Mouse (Mus musculus) limb, embryonic 14.5 days (tissue): ENCODE measurements around the gene Pigm. TPM values are rescaled to one million over a fixed set of nuclear protein-coding genes. Genes with fewer than 3 reads are reported as not detected.

Experiments used
- ATAC-seq: fragments of 200-750 bp; cut with Nextera tagmentation; 2 replicates; pipeline ENCODE4 v1.8.0; 2017; ENCODE audit warnings: low read depth, moderate number of reproducible peaks, moderate TSS enrichment; ENCODE audit not compliant: low FRiP score
- DNase-seq: peaks from one replicate; pipeline ENCODE4 v3.0.0-alpha.2; 2015; ENCODE audit warnings: low spot score
- H3K27ac ChIP-seq: fragments of 300-500 bp; sonication (generic); replicated peaks from 2 replicates; pipeline ENCODE4 v1.5.1; 2014; ENCODE audit warnings: low read depth, mild to moderate bottlenecking, low read length, moderate library complexity, mixed read lengths
- H3K27me3 ChIP-seq: fragments of 300-500 bp; sonication (generic); 2 replicates; pipeline ENCODE4 v1.6.1; 2014; ENCODE audit warnings: low read length, mixed read lengths; ENCODE audit not compliant: control insufficient read depth, insufficient read depth
- H3K36me3 ChIP-seq: fragments of 300-500 bp; sonication (generic); 2 replicates; pipeline ENCODE4 v1.6.1; 2014; ENCODE audit warnings: mild to moderate bottlenecking, low read length, moderate library complexity, mixed read lengths; ENCODE audit not compliant: control insufficient read depth, insufficient read depth
- H3K4me1 ChIP-seq: fragments of 300-500 bp; sonication (generic); 2 replicates; pipeline ENCODE4 v1.6.1; 2014; ENCODE audit warnings: antibody characterized with exemption, low read length, mixed read lengths; ENCODE audit not compliant: control insufficient read depth, insufficient read depth
- H3K4me2 ChIP-seq: fragments of 300-500 bp; sonication (generic); replicated peaks from 2 replicates; pipeline ENCODE4 v1.6.1; 2014; ENCODE audit warnings: low read depth, mild to moderate bottlenecking, low read length, moderate library complexity; ENCODE audit not compliant: severe bottlenecking
- H3K4me3 ChIP-seq: fragments of 300-500 bp; sonication (generic); replicated peaks from 2 replicates; pipeline ENCODE4 v1.5.1; 2014; ENCODE audit warnings: low read length
- H3K9ac ChIP-seq: fragments of 300-500 bp; sonication (generic); 2 replicates; pipeline ENCODE4 v1.6.1; 2014; ENCODE audit warnings: mild to moderate bottlenecking, low read depth, low read length, moderate library complexity; ENCODE audit not compliant: severe bottlenecking
- H3K9me3 ChIP-seq: fragments of 300-500 bp; sonication (generic); 2 replicates; pipeline ENCODE4 v1.6.1; 2016; ENCODE audit warnings: low read length; ENCODE audit not compliant: control insufficient read depth
- POLR2A ChIP-seq: fragments of 200-500 bp; IDR thresholded peaks from 2 replicates; pipeline ENCODE4 v1.8.0; 2012; ENCODE audit warnings: inconsistent platforms, mild to moderate bottlenecking, moderate library complexity, borderline replicate concordance; ENCODE audit not compliant: insufficient read depth, insufficient read length; ENCODE audit errors: extremely low read depth
- WGBS: fragments of 180-500 bp; shearing (Covaris S2); extraction: QIAGEN DNeasy Blood & Tissue Kit; methylation state at CpG from one replicate; pipeline ENCODE4 v1.1.7; 2014; 5-methylcytosine and 5-hydroxymethylcytosine counted together
- polyA plus RNA-seq, 2 experiments: library from polyadenylated mRNA; depleted of rRNA in 1 of 2; stranded (reverse) in 1 of 2; unstranded in 1 of 2; fragments of >200 nt; fragmentation: Nextera tagmentation in 1 of 2; extraction: Ambion mirVana in 1 of 2; gene quantifications; 2 replicates each; pipeline versions ENCODE4 v1.2.1 to v1.2.3; 2012 to 2014

Pigm gene
- polyA plus RNA-seq, 2 experiments = 6.7 to 9.6 TPM

DNA sequence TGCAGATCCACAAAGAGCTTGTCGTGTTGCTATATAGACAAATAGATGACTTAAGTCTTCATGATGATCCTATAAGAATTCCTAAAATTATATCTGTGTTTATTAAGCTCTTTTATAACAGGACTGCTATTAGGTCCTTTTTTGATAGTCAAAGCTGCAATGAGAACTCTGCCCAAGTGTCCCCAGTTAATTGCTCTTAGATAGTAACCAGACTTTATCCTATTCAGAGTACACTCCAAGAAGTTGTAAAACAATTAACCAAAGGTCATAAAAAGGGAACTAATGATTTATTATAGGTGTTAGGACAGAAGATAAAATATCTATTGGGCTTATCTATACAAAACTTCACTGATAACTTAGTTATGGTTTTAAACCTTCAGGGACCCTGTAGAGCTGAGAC, 5.7 kb downstream of the Pigm start:
- peaks cover 11% of the 10 kb centered on the region for H3K4me1 ChIP-seq
- no peak for TF ChIP-seq POLR2A
- peaks cover 17% of the 10 kb centered on the region for H3K36me3 ChIP-seq
- H3K4me2 ChIP-seq = no peak overlapping the region
- ATAC-seq (no peak), DNase-seq (no peak)
- no peaks in the 10 kb centered on the region for H3K9me3 ChIP-seq
- H3K27ac ChIP-seq = no peak overlapping the region
- H3K9ac ChIP-seq = no peak overlapping the region
- no peaks in the 10 kb centered on the region for H3K27me3 ChIP-seq
- 97% methylated on average over 1 of the region's 1 CpGs for WGBS
- no peak overlapping the region for H3K4me3 ChIP-seq

DNA sequence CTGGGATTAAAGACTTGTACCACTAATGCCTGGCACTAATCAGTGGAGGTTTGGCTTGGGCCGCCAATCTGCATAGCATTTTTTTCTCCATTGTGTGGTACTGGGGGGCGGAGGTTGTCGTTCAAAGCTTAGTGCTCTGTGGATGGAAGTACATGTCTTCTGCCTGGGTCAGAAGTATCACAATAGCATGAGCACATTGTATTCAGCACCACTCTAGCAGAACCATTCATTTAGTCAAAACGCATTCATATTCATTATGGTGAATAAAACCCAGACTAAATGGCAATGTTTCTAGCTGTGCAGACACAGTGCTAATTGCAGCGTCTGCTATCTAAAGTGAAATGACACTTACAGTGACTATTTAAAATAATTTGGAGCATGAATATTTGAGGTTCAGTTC, 10.9 kb downstream of the Pigm start:
- no peak overlapping the region for H3K4me2 ChIP-seq
- WGBS = 81% methylated on average over 5 of the region's 5 CpGs
- H3K27me3 ChIP-seq = peaks cover 8% of the 10 kb centered on the region; the same call in 1 of the 2 replicates
- no peaks in the 10 kb centered on the region for H3K9me3 ChIP-seq
- H3K4me3 ChIP-seq = no peak overlapping the region
- ATAC-seq = no peak
- H3K36me3 ChIP-seq = no peaks in the 10 kb centered on the region
- TF ChIP-seq POLR2A = no peak
- no peak for DNase-seq
- peaks cover 6% of the 10 kb centered on the region; the same call in 1 of the 2 replicates for H3K4me1 ChIP-seq
- no peak overlapping the region for H3K9ac ChIP-seq
- H3K27ac ChIP-seq = no peak overlapping the region

GRCm38 (mm10) chr1:172390769-172391168, 14.4 kb downstream of the Pigm start:
- no peak for ATAC-seq
- Histone ChIP-seq H3K4me3 (no peak overlapping the region), H3K9me3 (no peaks in the 10 kb centered on the region), H3K9ac (no peak overlapping the region), H3K36me3 (no peaks in the 10 kb centered on the region), H3K4me2 (no peak overlapping the region), H3K4me1 (peaks cover 6% of the 10 kb centered on the region; the same call in 1 of the 2 replicates), H3K27ac (no peak overlapping the region), H3K27me3 (peaks cover 9% of the 10 kb centered on the region; the same call in 1 of the 2 replicates)
- TF ChIP-seq POLR2A = no peak
- DNase-seq = no peak
- WGBS = 73% methylated on average over 1 of the region's 1 CpGs

DNA sequence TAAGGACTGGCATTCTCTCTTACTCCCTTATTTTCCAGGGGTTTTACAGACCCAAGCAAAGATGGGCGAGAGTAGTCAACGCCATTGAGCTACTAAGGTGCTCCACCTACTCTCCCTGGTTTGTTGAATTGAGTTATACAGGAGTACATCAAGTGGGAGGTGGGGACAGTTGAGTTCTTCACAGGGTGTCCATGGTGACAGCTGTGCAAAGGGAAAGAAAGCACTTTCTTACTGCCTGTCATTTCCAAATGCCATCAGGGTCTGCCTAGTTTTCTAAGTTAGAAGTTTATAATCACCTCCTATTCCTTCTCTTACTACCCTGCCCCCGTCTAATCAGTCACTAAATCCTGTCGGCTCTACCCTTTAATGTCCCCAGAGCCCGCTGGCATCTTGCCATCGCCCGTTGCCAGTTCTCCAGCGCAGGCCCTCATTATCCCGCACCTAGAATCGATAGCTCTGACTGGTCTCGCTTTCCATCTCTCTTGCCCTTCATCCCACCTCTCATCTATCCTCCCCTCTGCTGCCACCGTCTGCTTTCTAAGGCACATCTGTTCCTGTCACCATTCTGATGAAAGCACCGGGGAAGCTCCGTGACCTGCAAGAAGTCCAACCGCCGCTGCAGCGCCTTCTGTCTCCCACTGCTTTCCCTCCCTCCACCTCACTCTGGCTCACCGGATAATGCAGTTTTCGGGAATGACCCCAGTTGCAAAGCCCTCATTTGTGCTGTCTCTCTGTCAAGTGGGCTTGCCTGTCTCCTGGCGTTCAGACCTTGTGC, 15.6 kb downstream of the Pigm start:
- no peak for TF ChIP-seq POLR2A
- Histone ChIP-seq H3K27me3 (peaks cover 9% of the 10 kb centered on the region; the same call in 1 of the 2 replicates), H3K4me2 (peak overlapping the region; percentile 36), H3K9me3 (no peaks in the 10 kb centered on the region), H3K36me3 (no peaks in the 10 kb centered on the region), H3K9ac (peak overlapping the region; percentile 40; the same call in 1 of the 2 replicates), H3K27ac (no peak overlapping the region), H3K4me1 (peaks cover 6% of the 10 kb centered on the region; the same call in 1 of the 2 replicates), H3K4me3 (peak overlapping the region; percentile 10; the same call in 1 of the 2 replicates)
- ATAC-seq = no peak
- 14% methylated on average over 20 of the region's 20 CpGs for WGBS
- DNase-seq = no peak

GRCm38 (mm10) chr1:172392643-172393170, 16.4 kb downstream of the Pigm start:
- no peak for ATAC-seq
- TF ChIP-seq POLR2A = no peak
- H3K27me3 ChIP-seq = peaks cover 9% of the 10 kb centered on the region; the same call in 1 of the 2 replicates
- no peak for DNase-seq
- 64% methylated on average over 2 of the region's 2 CpGs for WGBS
- H3K4me1 ChIP-seq = peaks cover 6% of the 10 kb centered on the region; the same call in 1 of the 2 replicates
- H3K4me2 ChIP-seq = no peak overlapping the region
- no peaks in the 10 kb centered on the region for H3K36me3 ChIP-seq
- H3K4me3 ChIP-seq = no peak overlapping the region
- H3K9me3 ChIP-seq = no peaks in the 10 kb centered on the region
- H3K27ac ChIP-seq = no peak overlapping the region
- H3K9ac ChIP-seq = no peak overlapping the region
